Mouse (Mus musculus) bone marrow macrophage, adult 2 months (primary cell): ENCODE results near the gene Kcnmb4.

Experiments
- CTCF ChIP-seq: IDR thresholded peaks from 2 replicates; pipeline ENCODE4 v1.5.1; 2012; ENCODE audit warnings: low read depth, mild to moderate bottlenecking, low read length, moderate library complexity
- POLR2A ChIP-seq: IDR thresholded peaks from 2 replicates; pipeline ENCODE4 v1.6.1; 2012; ENCODE audit warnings: mild to moderate bottlenecking, low read depth, low read length, borderline replicate concordance

GRCm38 (mm10) chr10:116426176-116426575 is 47.5 kb downstream of the Kcnmb4 start:
- no peak for TF ChIP-seq CTCF
- no peak for TF ChIP-seq POLR2A
